Mouse (Mus musculus) granulocyte monocyte progenitor cell, adult 5-6 weeks (primary cell): ENCODE data around the gene Smndc1. TPM values are rescaled to one million over a fixed set of nuclear protein-coding genes. Genes with fewer than 3 reads are reported as not detected.

Source experiments
- ATAC-seq: replicated peaks from 2 replicates; pipeline ENCODE4 v1.8.0; 2016; ENCODE audit warnings: mild to moderate bottlenecking, moderate TSS enrichment, inconsistent platforms; ENCODE audit not compliant: poor library complexity, severe bottlenecking
- total RNA-seq, 2 experiments: library from RNA; stranded (forward) in 1 of 2; stranded (reverse) in 1 of 2; fragments of 200-712, 200-1000 nt in 1 of 2; fragments of >200 nt in 1 of 2; fragmentation: Nextera tagmentation in 1 of 2; gene quantifications; 2 replicates each; pipeline ENCODE4 v1.2.3; 2014 to 2017

The Smndc1 gene
- total RNA-seq, 2 experiments from 2014 or later, result 31.1 to 47.7 TPM

DNA sequence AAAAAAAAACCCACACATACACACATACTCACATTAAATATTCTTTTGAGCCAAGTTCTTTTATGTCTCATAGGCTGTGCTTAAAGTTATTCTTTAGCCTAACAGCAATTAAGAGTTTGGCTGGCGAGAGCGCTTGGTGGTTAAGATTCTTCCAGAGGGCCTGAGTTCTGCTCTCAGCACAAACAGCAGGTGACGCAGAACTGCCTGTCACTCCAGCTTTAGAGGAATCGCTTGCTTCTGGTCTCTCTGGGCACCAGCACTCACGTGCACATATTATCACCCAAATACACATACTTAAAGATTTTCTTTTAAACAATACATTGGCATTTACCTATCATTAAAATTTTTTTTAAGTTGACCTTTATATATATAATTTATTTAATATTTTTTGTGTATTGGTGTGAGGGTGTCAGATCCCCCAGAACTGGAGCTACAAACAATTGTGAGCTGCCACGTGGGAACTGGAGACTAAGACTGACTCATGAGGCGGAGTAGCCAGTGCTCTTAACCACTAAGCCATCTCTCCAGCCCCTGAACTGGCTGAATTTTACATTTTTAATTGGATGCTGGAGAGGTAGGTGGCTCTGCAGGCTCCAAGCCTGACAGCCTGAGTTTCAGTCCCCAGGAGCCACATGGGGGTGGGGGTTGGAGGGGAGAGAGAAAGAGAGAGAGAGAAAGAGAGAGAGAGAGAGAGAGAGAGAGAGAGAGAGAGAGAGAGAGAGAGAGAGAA lies 35.9 kb downstream of the Smndc1 start:
- ATAC-seq, result no peak

DNA sequence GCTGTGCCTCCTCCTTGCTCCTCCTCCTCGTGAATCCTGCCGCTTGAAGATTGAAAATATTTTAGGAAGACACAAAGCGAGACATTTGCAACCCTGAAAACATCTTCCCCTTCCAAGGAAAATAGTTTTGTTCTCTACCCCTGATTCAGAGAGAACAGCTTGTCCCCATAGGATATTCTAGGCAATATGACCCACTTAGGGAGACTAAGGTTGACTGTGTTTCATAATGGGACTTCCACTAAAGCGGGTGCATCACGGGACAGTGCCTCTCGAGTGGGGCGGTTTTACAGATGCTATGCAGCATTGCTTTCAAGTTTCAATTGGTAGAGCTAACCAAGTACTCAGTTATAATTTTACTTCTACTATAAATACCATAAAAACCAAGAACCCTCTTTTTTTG lies 36.5 kb downstream of the Smndc1 start:
- ATAC-seq, result no peak

DNA sequence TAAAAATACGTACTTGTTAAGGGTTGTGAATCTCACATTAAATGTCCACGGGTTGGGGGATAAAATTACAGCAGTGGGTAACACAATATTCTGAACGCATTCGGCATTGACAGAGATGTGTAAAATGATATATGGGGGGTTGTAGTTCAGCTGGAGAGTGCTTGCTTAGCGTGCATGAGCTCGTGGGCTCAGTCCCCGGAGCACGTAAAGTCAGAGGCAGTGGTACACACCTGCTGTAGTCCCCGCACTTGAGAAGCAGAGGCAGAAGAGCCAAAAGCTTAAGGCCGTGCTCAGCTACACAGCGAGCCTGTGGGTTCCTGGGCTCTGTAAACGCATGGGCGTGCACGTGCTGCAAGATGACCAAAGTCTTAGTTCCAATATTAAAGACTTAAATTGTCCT lies 44.6 kb downstream of the Smndc1 start:
- no peak for ATAC-seq

DNA sequence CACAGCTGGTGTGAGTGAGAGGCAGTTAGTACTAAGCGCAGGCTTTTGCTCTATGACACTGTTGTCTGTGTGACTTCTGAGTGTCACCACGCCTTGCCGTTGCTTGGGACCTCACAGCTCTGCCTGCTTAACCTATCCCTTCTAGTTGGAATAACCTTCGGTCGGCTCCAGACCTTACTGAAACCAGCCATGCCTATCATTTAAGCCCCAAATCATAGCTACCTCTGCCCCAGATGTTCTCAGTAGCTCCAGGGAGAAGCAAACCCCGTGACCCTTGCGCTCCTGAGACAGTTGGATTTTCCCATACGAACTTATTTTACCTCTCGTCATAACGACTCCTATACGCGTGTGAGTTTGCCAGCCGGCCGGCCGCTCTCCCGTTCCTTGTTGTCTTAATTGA lies 46.3 kb downstream of the Smndc1 start:
- ATAC-seq, result no peak

DNA sequence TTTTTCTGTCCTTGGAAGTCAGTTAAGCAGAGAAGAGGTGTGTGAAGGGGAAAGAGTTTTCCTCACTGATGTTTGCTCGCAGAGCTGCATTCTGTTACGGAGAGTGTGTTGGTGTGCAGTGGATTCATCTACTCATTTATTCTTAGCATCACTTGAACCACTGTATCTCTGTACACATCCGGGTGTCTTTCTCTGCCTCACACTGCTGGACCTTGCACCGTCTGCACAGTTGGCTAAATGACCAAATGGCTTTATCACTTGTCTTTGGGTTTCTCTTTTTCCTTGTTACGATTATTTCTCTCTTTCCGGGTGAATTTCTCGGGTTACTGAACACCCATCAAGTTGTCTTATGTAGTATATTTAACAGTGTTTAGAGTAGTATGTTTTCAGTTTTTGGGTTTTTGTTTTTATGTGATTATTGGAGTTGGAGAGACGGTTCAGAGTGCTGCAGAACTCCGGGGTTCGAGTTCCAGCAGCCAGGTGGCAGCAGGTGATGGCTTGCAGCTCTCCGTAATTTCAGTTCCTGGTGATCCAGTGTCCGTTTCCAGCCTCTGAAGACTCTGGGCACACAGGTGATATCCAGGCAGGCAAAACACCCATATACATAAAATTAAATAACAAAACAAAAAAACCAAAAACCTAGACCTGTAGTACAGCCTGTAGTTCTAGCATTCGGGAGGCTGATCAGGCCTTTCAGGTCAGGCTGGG lies 47.0 kb downstream of the Smndc1 start:
- no peak for ATAC-seq

DNA sequence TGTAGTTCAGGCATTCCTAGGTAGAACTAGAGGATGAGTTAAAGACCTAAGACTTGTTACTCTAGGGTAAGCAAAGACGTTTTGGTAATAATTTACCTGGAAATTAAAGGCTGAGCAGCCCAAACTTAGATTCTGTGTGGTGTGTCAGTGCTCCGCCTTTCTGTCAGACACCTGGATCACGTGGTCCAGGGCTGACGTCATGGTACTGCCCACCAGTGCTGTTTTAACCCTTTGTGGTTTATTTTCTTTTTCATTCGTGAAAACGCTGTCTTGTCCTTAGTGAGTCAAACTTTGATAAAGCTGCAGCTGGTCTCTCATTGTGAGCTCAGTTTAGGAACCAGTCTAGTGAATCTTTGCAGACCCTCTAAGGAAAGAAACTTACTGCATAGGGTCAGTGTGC lies 50.0 kb downstream of the Smndc1 start:
- ATAC-seq, result no peak

DNA sequence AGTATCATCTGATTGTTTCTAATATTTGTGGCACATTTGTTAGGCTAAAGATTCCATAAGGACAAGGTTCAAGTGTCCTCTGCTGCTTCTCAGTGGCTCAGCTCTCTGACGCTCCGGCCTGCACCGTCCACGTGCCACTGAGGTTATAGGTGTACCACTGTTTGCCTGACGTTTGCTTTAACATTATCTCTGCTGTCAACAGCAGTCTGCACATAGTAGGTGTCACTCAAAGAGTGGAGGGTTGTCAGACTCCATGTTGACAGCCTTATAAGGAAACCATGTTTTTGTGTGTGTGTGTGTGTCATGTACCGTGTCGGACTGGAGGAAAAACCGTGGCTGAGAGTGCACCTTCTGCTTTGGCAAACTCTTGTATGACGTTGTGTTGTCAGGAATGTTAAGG lies 55.1 kb downstream of the Smndc1 start:
- no peak for ATAC-seq

DNA sequence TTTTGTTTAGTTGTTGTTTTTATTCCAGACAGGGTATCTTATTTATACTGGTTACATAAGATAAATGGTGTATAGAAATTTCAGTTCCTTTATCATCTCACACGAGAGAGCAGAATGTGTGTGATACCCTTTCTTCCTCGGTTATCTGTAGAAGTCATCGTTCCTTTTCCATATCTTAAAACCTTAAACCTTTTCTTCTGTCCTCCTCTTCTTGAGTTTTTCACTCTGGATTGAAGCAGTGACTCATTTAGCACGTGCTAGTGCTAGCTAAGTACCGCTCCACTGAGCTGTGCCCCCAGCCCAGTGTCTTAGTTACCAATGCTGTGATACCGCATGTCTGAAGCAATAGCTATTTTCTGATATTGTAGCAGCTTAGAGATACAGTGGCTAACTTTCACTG lies 56.6 kb downstream of the Smndc1 start:
- ATAC-seq, result no peak

DNA sequence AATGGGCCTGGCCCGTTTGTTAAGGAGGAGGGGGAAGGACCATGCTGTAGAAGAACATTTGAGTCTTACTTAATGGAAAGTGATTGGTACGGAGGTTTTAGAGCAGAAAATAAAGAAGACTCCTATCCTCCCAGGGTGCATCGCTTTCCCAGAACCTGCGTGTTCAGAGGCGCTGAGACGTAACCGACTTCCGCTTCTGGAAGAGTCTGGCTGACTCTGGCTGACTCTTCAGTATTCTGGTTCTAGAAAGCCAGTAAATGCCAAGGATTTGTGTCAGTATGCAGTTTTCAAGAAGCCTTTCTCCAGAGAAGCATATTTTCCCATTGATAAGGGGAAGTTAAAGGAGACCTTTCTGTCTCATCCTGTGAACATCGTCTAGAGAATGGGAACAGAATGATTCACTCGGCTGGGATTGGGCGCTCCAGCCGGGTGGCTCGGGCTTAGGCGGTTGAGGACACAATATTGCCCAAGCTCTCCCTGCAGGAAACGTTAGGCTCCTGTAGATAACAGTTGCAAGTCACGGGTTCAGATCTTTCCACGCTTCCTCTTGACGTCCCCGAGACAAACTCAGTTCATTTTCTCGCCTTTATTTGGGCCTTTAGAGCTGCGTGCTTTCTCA lies 58.4 kb downstream of the Smndc1 start:
- peak; percentile 28 for ATAC-seq

DNA sequence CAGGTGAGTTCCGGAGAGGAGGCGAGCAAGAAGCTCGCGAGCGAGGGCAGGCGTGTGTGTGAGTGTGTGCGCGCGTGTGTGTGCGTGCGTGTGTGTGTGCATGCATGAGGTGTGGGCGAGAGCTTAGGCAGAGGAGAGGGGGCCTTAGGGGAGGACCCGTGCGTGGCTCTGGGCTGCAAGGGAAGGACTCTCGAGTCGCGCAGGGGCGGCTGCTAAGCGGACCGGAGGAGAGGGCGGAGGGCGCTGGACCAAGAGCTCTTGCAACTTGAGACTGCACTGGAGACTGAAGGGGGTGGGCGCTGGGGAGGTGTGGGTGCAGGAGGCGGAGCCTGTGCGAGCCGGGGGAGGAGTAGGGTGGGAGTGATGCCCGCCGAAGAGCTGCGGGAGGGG lies 60.4 kb downstream of the Smndc1 start:
- peak; percentile 53 for ATAC-seq

Other genes with a start within 250 kb of the Smndc1 start
- gene Mxi1, start 80.1 kb downstream of the Smndc1 start, total RNA-seq (2014; fragmentation: Nextera tagmentation), result 19.6 and 28.2 TPM in 2 replicates
- gene Mxi1, start 80.1 kb downstream of the Smndc1 start, total RNA-seq (2017), result 50.7 and 54.9 TPM in 2 replicates
- not detected in 2 replicates for gene Gm10197, start 18.8 kb downstream of the Smndc1 start, total RNA-seq (2014; fragmentation: Nextera tagmentation)
- not detected in 2 replicates for gene Gm10197, start 18.8 kb downstream of the Smndc1 start, total RNA-seq (2017)
- gene Dusp5, start 138.5 kb upstream of the Smndc1 start, total RNA-seq (2014; fragmentation: Nextera tagmentation), result 1.5 and 4.0 TPM in 2 replicates
- gene Dusp5, start 138.5 kb upstream of the Smndc1 start, total RNA-seq (2017), result 4.2 TPM in 2 replicates
- gene Nutf2-ps1, start 198.5 kb upstream of the Smndc1 start, total RNA-seq (2014; fragmentation: Nextera tagmentation), result 56.0 and 61.3 TPM in 2 replicates
- 142 and 145 TPM in 2 replicates for gene Nutf2-ps1, start 198.5 kb upstream of the Smndc1 start, total RNA-seq (2017)
- gene Smc3, start 209.8 kb upstream of the Smndc1 start, total RNA-seq (2014; fragmentation: Nextera tagmentation), result 82.0 and 87.6 TPM in 2 replicates
- gene Smc3, start 209.8 kb upstream of the Smndc1 start, total RNA-seq (2017), result 135 and 145 TPM in 2 replicates